Mouse (Mus musculus) kidney, postnatal 0 days (tissue): Measurements from ENCODE around the gene Mup22. TPM values are rescaled to one million over a fixed set of nuclear protein-coding genes. Genes with fewer than 3 reads are reported as not detected.
"Not testable (repeated sequence)": the region's sequence is repeated elsewhere in the genome, so short reads cannot be mapped to it uniquely, and the experiment has no call there.

Experiments
- ATAC-seq: fragments of 200-750 bp; cut with Nextera tagmentation; replicated peaks from 2 replicates; pipeline ENCODE4 v1.8.0; 2017; ENCODE audit warnings: low read depth, moderate number of reproducible peaks, moderate TSS enrichment, moderate library complexity; ENCODE audit not compliant: low FRiP score
- DNase-seq: peaks from one replicate; pipeline ENCODE4 v3.0.0-alpha.2; 2016; ENCODE audit warnings: low spot score
- H3K27ac ChIP-seq: fragments of 300-500 bp; sonication (generic); 2 replicates; pipeline ENCODE4 v1.5.1; 2014; ENCODE audit warnings: mild to moderate bottlenecking
- H3K27me3 ChIP-seq: fragments of 300-500 bp; sonication (generic); 2 replicates; pipeline ENCODE4 v1.6.1; 2014; ENCODE audit warnings: low read length, mixed read lengths; ENCODE audit not compliant: insufficient read depth
- H3K36me3 ChIP-seq: fragments of 300-500 bp; sonication (generic); 2 replicates; pipeline ENCODE4 v1.6.1; 2014; ENCODE audit warnings: low read length, mixed read lengths; ENCODE audit not compliant: insufficient read depth
- H3K4me1 ChIP-seq: fragments of 300-500 bp; sonication (generic); replicated peaks from 2 replicates; pipeline ENCODE4 v1.6.1; 2014; ENCODE audit warnings: antibody characterized with exemption, low read length, mixed read lengths; ENCODE audit not compliant: insufficient read depth
- H3K4me2 ChIP-seq: fragments of 300-500 bp; sonication (generic); 2 replicates; pipeline ENCODE4 v1.6.1; 2014; ENCODE audit warnings: mild to moderate bottlenecking, low read length, moderate library complexity, mixed read lengths
- H3K4me3 ChIP-seq: fragments of 300-500 bp; sonication (generic); replicated peaks from 2 replicates; pipeline ENCODE4 v1.5.1; 2014; ENCODE audit warnings: low read depth, low read length
- H3K9ac ChIP-seq: fragments of 300-500 bp; sonication (generic); 2 replicates; pipeline ENCODE4 v1.6.1; 2014; ENCODE audit warnings: low read depth, low read length
- H3K9me3 ChIP-seq: fragments of 300-500 bp; sonication (generic); replicated peaks from 2 replicates; pipeline ENCODE4 v1.6.1; 2016; ENCODE audit warnings: low read length, inconsistent platforms, mixed read lengths
- WGBS: fragments of 180-500 bp; shearing (Covaris S2); extraction: QIAGEN DNeasy Blood & Tissue Kit; methylation state at CpG from one replicate; pipeline ENCODE4 v1.1.7; 2014; 5-methylcytosine and 5-hydroxymethylcytosine counted together
- polyA plus RNA-seq: library from polyadenylated mRNA; unstranded; fragments of >200 nt; fragmentation: Nextera tagmentation; extraction: Ambion mirVana; gene quantifications from 2 replicates; pipeline ENCODE4 v1.2.1, GENCODE M21; 2015

Gene Mup22
- not detected in 2 replicates for polyA plus RNA-seq

DNA sequence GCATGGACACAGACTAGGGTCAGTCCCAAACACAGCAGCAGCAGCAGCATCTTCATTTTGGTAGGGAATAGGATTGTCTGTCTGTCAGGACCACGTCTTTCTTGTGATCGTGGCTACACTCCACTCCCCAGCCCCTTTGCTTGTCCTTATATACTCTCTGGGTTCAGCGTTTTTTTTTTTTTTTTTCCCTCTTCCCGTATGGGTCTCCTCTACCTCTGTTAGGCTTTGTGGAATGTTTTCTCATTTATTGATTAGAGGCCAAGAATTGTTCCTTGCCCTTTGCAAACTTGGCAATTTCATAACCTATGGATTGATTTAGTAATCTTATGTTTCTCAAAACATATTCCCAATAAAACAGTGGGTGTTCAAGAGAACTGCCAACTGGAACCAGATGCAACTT, at the start of gene Mup22:
Mup22 (minus strand) TSS at position 101 of the 400 bp plus-strand sequence.
- H3K27me3 ChIP-seq, H3K4me3 ChIP-seq, H3K9ac ChIP-seq, H3K4me2 ChIP-seq, DNase-seq, H3K4me1 ChIP-seq, H3K27ac ChIP-seq, H3K36me3 ChIP-seq, H3K9me3 ChIP-seq, ATAC-seq: not testable (repeated sequence)
- WGBS, result 84% methylated on average over 3 of the region's 4 CpGs

DNA sequence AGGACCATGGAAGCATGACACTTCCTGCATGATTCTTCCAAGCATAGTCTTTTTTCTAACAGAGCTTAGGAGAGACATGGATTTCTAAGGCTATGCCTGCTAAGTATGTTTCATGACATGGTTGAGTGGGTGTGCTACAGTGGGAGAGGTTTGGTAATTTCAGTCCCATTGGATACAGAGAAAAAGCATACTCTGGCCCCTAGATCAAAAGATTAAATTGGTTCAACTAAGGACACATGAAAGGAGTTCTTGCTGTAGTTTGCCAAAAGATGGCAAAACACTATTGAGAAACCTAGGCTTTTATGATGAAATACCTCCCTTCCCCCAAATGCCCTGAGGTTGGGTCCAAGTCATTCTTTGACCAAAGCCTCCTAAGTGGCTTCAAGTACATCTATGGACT, 19.6 kb upstream of the Mup22 start:
- H3K27ac ChIP-seq, H3K27me3 ChIP-seq, H3K36me3 ChIP-seq, H3K4me1 ChIP-seq, H3K9me3 ChIP-seq, ATAC-seq, DNase-seq, H3K9ac ChIP-seq, H3K4me3 ChIP-seq, H3K4me2 ChIP-seq: not testable (repeated sequence)

Other genes with a start within 250 kb of the Mup22 start
- not detected in 2 replicates for gene Mup10, start 239.3 kb downstream of the Mup22 start, polyA plus RNA-seq
- gene Mup11, start 159.1 kb downstream of the Mup22 start, polyA plus RNA-seq, result not detected in 2 replicates
- not detected in 2 replicates for gene Mup12, start 80.1 kb downstream of the Mup22 start, polyA plus RNA-seq